Mouse (Mus musculus): ENCODE measurements around the gene Mapkapk5. TPM values are rescaled to one million over a fixed set of nuclear protein-coding genes. Genes with fewer than 3 reads are reported as not detected.

The Mapkapk5 gene
- 7.4 and 8.5 TPM in 2 replicates for polyA plus RNA-seq (2012; rRNA removed)

DNA sequence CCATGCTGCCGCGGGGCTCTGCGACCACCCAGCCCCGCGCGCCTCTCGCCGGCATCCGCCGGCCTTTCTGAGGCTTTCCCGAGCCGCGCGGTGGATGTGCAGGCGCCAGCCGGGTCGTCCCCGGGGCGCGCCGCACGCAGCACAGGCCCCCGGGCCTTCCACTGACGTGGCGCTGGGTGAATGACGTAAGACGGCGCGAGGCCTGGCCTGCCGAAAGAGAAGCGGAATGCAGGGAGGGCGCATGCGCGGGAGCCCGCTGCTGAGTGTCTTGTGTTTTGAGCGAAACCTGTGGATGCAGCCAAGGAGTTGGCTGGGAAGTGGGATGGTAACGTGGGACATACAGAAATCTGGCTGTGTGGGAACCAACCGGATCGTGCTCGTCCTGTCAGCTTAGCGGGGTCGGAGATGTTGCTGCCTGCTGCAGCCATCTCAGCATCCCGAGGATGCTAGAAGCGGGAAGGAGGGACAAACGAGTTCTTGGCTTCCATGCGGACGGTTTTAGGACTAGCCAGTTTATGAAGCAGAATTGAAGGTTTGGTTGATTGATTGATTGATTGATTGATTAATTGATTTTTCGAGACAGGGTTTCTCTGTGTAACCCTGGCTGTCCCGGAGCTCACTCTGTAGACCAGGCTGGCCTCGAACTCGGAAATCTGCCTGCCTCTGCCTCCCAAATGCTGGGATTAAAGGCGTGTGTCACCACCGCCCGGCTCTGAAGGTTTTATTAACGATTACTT, at the start of gene Mapkapk5:
Mapkapk5 (minus strand) TSS at position 113 of the 737 bp plus-strand sequence.

DNA sequence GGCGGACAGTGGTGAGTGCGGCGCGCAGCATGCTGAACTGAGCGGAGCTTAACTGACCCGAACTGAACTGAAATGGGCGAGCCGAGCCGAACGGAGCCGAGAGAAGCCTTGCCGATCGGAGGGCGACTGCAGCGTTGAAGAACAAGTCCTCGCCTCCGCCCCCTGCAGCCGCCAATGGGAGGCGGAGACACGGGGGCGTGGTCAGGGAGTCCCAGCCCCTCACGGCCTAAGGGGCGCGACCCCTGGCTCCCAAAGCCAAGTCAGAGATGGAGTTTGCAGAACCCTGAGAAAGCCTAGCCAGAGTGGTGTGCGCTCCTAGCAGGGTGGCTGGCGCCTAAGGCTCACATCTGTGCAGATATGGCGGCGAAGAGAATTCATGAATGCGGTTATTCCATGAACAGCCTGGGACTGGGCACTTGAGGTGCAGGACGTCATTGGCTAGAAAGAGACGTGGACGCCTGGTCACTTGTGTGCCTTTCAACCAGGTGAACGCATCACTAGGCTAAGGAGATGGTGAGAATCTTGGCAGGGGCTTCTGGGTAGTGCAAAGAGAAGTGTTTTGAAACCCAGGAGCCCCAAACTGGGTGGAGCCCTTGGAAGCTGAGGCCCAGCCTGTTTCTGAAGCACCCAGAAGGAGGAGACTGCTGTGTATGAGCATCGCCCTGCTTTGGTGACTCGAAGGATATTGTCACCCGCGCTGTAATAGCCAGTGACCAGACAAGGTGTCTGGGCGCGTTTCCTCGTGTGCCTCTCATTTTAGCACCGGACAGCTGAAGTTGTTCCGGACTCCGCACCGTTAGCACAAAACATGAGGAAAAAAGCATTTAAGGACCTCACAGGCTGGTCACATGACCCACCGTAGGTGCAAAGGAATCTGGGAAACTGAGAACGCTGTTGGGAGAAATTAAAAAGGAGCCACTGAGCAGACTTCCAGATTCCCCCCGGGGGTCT, 48.0 kb upstream of the Mapkapk5 start, which contains the start of gene Aldh2:
Aldh2 (minus strand) TSS at position 374 of the 951 bp plus-strand sequence.

GRCm38 (mm10) chr5:121544910-121545792, 554 bp downstream of the Mapkapk5 start, which contains the start of the genes Adam1a and Gm42878:
Gene Adam1a (minus strand): TSS chr5:121545482.
Gene Gm42878 (minus strand): TSS chr5:121545482.

DNA sequence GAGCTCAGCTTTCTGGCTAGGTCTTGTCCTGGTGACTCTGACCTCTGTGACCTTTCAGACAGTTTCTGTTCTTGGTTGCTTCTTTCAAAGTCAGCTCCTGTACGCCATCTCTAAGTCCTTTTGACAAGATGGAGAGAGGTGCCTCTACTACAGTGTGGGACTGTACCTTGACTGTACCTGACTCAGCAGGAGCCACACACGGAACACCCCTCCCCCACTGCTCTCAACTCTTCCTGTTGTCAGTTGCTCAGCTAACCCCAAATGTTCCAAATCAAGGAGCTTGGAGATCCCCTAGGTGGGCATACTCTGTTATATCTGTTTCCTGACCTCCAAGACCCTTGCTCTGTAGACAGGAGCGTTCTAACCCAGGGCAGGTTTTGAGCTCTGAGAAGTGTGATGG, 42.5 kb downstream of the Mapkapk5 start, which contains the start of gene Adam1b:
Adam1b (minus strand) TSS at position 205 of the 400 bp plus-strand sequence.

Other genes with a start within 250 kb of the Mapkapk5 start
- gene Trafd1, start 160.3 kb downstream of the Mapkapk5 start, polyA plus RNA-seq (2012; rRNA removed): 21.6 and 27.4 TPM in 2 replicates
- 2.1 and 3.7 TPM in 2 replicates for gene Naa25, start 148.0 kb downstream of the Mapkapk5 start, polyA plus RNA-seq (2012; rRNA removed)
- gene Tmem116, start 94.0 kb downstream of the Mapkapk5 start, polyA plus RNA-seq (2012; rRNA removed): 1.7 and 1.8 TPM in 2 replicates
- gene Erp29, start 93.4 kb downstream of the Mapkapk5 start, polyA plus RNA-seq (2012; rRNA removed): 14.7 and 18.7 TPM in 2 replicates
- not detected in 2 replicates for gene Adam1b, start 42.5 kb downstream of the Mapkapk5 start, polyA plus RNA-seq (2012; rRNA removed)
- 0.66 and 1.3 TPM in 2 replicates for gene Adam1a, start 423 bp downstream of the Mapkapk5 start, polyA plus RNA-seq (2012; rRNA removed)
- not detected in 2 replicates for gene Gm42878, start 423 bp downstream of the Mapkapk5 start, polyA plus RNA-seq (2012; rRNA removed)
- gene Aldh2, start 47.9 kb upstream of the Mapkapk5 start, polyA plus RNA-seq (2012; rRNA removed): 326 and 343 TPM in 2 replicates
- gene Acad12, start 73.0 kb upstream of the Mapkapk5 start, polyA plus RNA-seq (2012; rRNA removed): 2.2 and 2.5 TPM in 2 replicates
- 2.0 and 2.2 TPM in 2 replicates for gene Acad10, start 114.6 kb upstream of the Mapkapk5 start, polyA plus RNA-seq (2012; rRNA removed)
- 9.2 and 10.1 TPM in 2 replicates for gene Brap, start 114.7 kb upstream of the Mapkapk5 start, polyA plus RNA-seq (2012; rRNA removed)
- 62.7 and 68.1 TPM in 2 replicates for gene Atxn2, start 165.4 kb upstream of the Mapkapk5 start, polyA plus RNA-seq (2012; rRNA removed)

Data from stomach, adult 2 months (tissue).